Mouse (Mus musculus) heart, embryonic 14.5 days (tissue): Measurements from ENCODE around the gene Strn3. TPM values are rescaled to one million over a fixed set of nuclear protein-coding genes. Genes with fewer than 3 reads are reported as not detected.

Source experiments
- ATAC-seq: fragments of 200-750 bp; cut with Nextera tagmentation; 2 replicates; pipeline ENCODE4 v1.8.0; 2017; ENCODE audit warnings: low read depth, moderate TSS enrichment; ENCODE audit not compliant: insufficient number of reproducible peaks, insufficient read depth, low FRiP score
- H3K27ac ChIP-seq, 2 experiments: fragments of 200-500 bp in 1 of 2; fragments of 300-500 bp in 1 of 2; sonication (generic) in 1 of 2; replicated peaks in 1 of 2; 2 replicates each; pipeline ENCODE4 v1.5.1; 2012 to 2014; ENCODE audit warnings: low read depth in 2 of 2, low read length in 2 of 2, control low read depth in 1 of 2, mild to moderate bottlenecking in 1 of 2, mixed read lengths in 1 of 2; ENCODE audit not compliant: control insufficient read depth in 1 of 2, insufficient read depth in 1 of 2
- H3K27me3 ChIP-seq: fragments of 300-500 bp; sonication (generic); 2 replicates; pipeline ENCODE4 v1.6.1; 2014; ENCODE audit warnings: mild to moderate bottlenecking, low read length, control low read depth; ENCODE audit not compliant: control insufficient read depth, insufficient read depth
- H3K36me3 ChIP-seq: fragments of 300-500 bp; sonication (generic); 2 replicates; pipeline ENCODE4 v1.6.1; 2014; ENCODE audit warnings: mild to moderate bottlenecking, control low read depth, low read length, mixed read lengths; ENCODE audit not compliant: control insufficient read depth, insufficient read depth
- H3K4me1 ChIP-seq, 2 experiments: fragments of 200-500 bp in 1 of 2; fragments of 300-500 bp in 1 of 2; sonication (generic) in 1 of 2; 2 replicates each; pipeline ENCODE4 v1.6.1; 2012 to 2014; ENCODE audit warnings: low read length in 2 of 2, control low read depth in 1 of 2, mixed read lengths in 1 of 2; ENCODE audit not compliant: control insufficient read depth in 2 of 2, insufficient read depth in 2 of 2
- H3K4me2 ChIP-seq: fragments of 300-500 bp; sonication (generic); 2 replicates; pipeline ENCODE4 v1.6.1; 2014; ENCODE audit warnings: mild to moderate bottlenecking, low read length
- H3K4me3 ChIP-seq, 2 experiments: fragments of 200-500 bp in 1 of 2; fragments of 300-500 bp in 1 of 2; sonication (generic) in 1 of 2; 2 replicates each; pipeline ENCODE4 v1.5.1; 2012 to 2014; ENCODE audit warnings: low read length in 2 of 2, mild to moderate bottlenecking in 2 of 2, control low read depth in 1 of 2, low read depth in 1 of 2, moderate library complexity in 1 of 2; ENCODE audit not compliant: control insufficient read depth in 1 of 2, insufficient read depth in 1 of 2
- H3K9ac ChIP-seq: fragments of 300-500 bp; sonication (generic); 2 replicates; pipeline ENCODE4 v1.6.1; 2014; ENCODE audit warnings: mild to moderate bottlenecking, low read length
- H3K9me3 ChIP-seq: fragments of 300-500 bp; sonication (generic); 2 replicates; pipeline ENCODE4 v1.6.1; 2016; ENCODE audit warnings: low read length, control low read depth; ENCODE audit not compliant: control insufficient read depth
- WGBS: fragments of 180-500 bp; shearing (Covaris S2); extraction: QIAGEN DNeasy Blood & Tissue Kit; methylation state at CpG from one replicate; pipeline ENCODE4 v1.1.7; 2014; 5-methylcytosine and 5-hydroxymethylcytosine counted together
- polyA plus RNA-seq: library from polyadenylated mRNA; unstranded; fragments of >200 nt; fragmentation: Nextera tagmentation; extraction: Ambion mirVana; gene quantifications from 2 replicates; pipeline ENCODE4 v1.2.1, GENCODE M21; 2014

Strn3 gene
- polyA plus RNA-seq, 1 experiment from 2014 or later: 60.9 TPM

DNA sequence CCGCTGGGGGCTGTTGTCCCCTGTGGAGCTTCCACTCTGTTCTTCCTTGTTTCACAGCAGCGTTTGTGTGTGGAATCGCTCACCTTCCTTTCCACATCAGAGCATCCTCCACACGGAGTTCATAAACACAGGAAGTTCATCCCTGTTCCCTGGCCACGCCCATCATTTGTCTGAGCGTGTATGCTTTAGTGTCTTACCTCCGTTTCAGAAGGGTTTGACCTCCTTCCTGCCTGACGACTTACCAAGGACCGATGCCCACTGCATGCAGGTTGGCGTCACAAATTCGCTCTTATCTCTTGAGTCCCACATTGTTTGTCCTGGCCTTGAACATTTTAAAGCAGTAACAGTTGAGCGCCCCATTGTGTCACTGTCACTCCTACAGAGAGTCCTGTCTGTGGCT is 14.1 kb upstream of the Strn3 start:
- no peak overlapping the region for H3K4me3 ChIP-seq
- peaks cover 5% of the 10 kb centered on the region for H3K9me3 ChIP-seq
- ATAC-seq: no peak
- H3K36me3 ChIP-seq: no peaks in the 10 kb centered on the region
- H3K27me3 ChIP-seq: no peaks in the 10 kb centered on the region
- H3K4me2 ChIP-seq: no peak overlapping the region
- H3K4me1 ChIP-seq: peaks cover 15% of the 10 kb centered on the region in 2 experiments; a peak in 3 of 4 replicates
- H3K27ac ChIP-seq: no peak overlapping the region
- 64% methylated on average over 12 of the region's 12 CpGs for WGBS
- H3K9ac ChIP-seq: no peak overlapping the region

DNA sequence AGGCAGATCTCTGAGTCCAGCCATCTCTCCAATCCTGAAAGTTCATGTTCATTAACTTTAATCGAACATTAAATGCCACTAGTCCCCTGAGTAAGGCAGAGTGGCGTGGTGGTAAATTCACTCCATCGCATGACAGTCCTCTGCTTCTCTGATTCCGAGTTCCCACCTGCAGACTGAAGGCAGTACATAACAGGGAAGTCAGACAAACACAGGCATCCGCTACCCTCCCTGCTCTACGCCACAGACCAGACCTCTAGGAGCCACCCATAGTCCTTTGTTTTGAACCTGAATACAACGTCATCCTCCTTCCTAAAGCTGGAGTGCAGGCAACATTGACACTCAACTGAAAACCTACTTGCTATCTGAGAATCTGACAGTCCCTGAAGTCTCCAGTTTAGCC is 12.9 kb upstream of the Strn3 start:
- Histone ChIP-seq H3K9ac (no peak overlapping the region), H3K27me3 (no peaks in the 10 kb centered on the region), H3K4me3 (no peak overlapping the region), H3K36me3 (no peaks in the 10 kb centered on the region), H3K4me1 (peaks cover 13 to 25% of the 10 kb centered on the region in 2 experiments), H3K4me2 (no peak overlapping the region), H3K27ac (no peak overlapping the region), H3K9me3 (peaks cover 5% of the 10 kb centered on the region)
- 67% methylated on average over 7 of the region's 7 CpGs for WGBS
- no peak for ATAC-seq

DNA sequence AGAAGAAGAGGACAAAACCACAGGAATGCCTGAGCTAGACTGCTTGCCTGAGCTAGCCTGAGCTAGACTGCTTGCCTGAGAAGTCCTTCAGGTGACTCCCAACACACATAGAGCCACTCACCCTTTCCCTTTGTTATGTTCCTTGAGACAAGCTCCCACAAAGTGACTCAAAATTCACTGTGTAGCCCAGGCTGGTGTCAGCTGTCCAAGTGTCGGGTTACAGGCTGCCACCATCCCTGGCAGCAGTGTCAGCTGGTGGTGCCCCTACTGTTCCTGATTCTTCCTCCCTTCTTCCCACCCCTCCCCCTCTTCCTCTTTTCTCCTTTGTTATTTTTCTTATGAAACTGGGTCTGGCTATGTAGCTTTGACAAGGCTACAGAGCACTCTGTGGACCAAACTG is 12.2 kb upstream of the Strn3 start:
- Histone ChIP-seq H3K27ac (no peak overlapping the region), H3K27me3 (no peaks in the 10 kb centered on the region), H3K4me3 (no peak overlapping the region), H3K36me3 (no peaks in the 10 kb centered on the region), H3K4me1 (peaks cover 11 to 19% of the 10 kb centered on the region in 2 experiments), H3K4me2 (no peak overlapping the region), H3K9me3 (peaks cover 5% of the 10 kb centered on the region), H3K9ac (no peak overlapping the region)
- no peak for ATAC-seq
- 57% methylated on average over 1 of the region's 1 CpGs for WGBS

DNA sequence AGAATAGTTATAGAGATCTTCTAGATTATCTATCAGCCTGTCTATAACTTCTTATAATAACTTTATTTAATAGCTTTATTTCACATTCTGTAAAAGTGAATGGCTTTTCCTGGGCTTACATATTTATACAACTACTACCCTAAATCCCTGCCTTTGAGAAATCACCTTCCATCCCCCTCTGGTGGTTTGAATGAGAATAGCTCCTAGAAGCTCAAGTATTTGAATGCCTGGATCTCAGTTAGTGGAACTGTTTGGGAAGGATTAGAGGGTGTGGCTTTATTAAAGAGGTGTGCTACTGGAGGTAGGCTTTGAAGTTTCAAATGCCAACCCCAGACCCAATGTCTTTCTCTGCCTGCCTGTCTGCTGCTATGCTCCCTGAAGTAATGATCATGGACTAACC is 10.0 kb upstream of the Strn3 start:
- no peak overlapping the region for H3K27ac ChIP-seq
- no peaks in the 10 kb centered on the region for H3K36me3 ChIP-seq
- H3K9me3 ChIP-seq: peaks cover 5% of the 10 kb centered on the region
- no peaks in the 10 kb centered on the region for H3K27me3 ChIP-seq
- ATAC-seq: no peak
- no peak overlapping the region for H3K4me2 ChIP-seq
- H3K9ac ChIP-seq: no peak overlapping the region
- H3K4me1 ChIP-seq: peaks cover 9 to 19% of the 10 kb centered on the region in 2 experiments
- no peak overlapping the region for H3K4me3 ChIP-seq

DNA sequence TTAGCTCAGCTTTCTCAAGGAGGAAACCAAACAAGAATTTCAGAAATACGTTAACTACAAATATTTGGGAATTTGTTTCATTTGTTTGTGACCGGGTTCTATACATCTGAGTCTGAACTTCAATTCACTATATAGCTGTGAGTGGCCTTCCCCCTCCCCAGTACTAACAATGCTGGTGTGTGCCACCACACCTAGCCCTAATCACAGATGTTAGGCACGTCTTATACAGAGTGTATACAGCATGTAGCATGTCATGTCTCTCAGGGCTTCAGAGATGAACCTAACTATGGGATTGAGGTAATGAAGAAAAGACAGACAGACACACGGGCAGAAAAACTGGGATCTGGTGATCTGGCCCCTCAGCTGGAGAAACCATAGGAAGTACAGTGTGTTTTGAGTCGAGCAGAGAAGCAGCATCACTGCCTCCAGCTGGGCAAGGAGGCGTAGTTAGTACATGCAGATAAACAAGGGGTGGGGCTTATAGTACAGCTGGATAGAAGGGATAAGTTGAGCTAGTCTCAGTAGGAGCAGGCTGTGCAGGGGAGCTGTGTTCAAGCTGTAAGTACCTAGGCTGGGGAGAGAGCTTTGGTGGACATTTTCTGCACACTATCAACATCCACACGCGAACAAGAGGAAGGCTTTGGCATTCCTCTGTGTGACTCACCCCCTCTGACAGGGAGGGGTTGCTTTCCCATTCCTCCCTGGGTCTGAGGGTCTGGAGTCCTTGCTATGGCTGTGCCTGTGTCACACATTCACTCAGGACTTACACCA is 8.1 kb upstream of the Strn3 start:
- no peak overlapping the region for H3K4me3 ChIP-seq
- H3K9ac ChIP-seq: 0 out of 2 replicates have a peak overlapping the region, but pooled peaks have one; percentile 11
- 34% methylated on average over 8 of the region's 8 CpGs for WGBS
- peaks cover 5 to 21% of the 10 kb centered on the region in 2 experiments for H3K4me1 ChIP-seq
- ATAC-seq: no peak
- no peaks in the 10 kb centered on the region for H3K27me3 ChIP-seq
- H3K36me3 ChIP-seq: no peaks in the 10 kb centered on the region
- peak overlapping the region; percentile 39 for H3K4me2 ChIP-seq
- peak overlapping the region in 1 of 2 experiments; percentile 50; a peak in 2 of 4 replicates for H3K27ac ChIP-seq
- peaks cover 5% of the 10 kb centered on the region for H3K9me3 ChIP-seq

DNA sequence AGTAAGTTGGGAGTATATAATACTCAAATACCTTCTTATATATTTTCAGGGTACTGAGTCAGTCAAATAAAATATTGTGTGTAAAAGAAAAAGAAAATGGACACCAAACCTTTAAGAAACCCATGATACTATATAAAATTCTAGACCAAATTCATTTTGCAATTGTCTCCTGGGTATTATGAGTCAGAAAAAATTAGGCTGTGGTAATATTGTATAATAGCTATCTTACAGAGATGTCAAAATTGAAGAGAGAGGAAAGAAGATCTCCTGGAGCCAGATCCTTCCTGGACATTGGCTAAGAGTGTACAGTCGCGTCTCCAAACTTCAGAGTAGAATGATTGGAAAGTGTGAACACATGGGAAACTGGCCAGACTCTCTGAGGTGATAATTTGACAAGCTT is 4.5 kb upstream of the Strn3 start:
- H3K4me2 ChIP-seq: no peak overlapping the region
- H3K27me3 ChIP-seq: no peaks in the 10 kb centered on the region
- peaks cover 5 to 30% of the 10 kb centered on the region in 2 experiments; a peak in 3 of 4 replicates for H3K4me1 ChIP-seq
- no peak overlapping the region for H3K4me3 ChIP-seq
- no peak for ATAC-seq
- H3K36me3 ChIP-seq: no peaks in the 10 kb centered on the region
- no peak overlapping the region for H3K9ac ChIP-seq
- H3K27ac ChIP-seq: no peak overlapping the region
- WGBS: 30% methylated on average over 2 of the region's 2 CpGs
- no peaks in the 10 kb centered on the region for H3K9me3 ChIP-seq

DNA sequence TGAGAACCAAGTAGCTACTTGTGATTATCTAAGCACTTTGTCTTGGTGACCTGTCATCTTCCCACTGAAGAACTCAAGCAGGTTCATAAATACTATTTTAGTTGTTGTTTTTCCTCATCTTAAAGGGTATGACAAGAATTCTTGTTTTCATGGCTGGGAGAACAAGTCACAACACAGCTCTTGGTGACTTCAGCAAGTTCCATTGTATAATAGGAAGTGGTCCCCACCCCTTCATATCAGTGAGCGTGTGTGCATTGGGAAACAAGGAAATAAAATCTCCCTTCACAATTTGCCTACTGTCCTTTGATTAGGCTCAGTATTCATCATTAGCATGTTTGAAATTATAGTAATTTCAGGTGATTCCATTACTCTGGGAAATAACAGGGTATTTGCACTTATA is 3.3 kb upstream of the Strn3 start:
- Histone ChIP-seq H3K4me3 (no peak overlapping the region), H3K9me3 (no peaks in the 10 kb centered on the region), H3K9ac (no peak overlapping the region), H3K27ac (0 out of 4 replicates have a peak overlapping the region, but pooled peaks of 1 of the 2 experiments have one; percentile 44), H3K4me2 (no peak overlapping the region), H3K27me3 (no peaks in the 10 kb centered on the region), H3K4me1 (peaks cover 5 to 24% of the 10 kb centered on the region in 2 experiments; a peak in 3 of 4 replicates), H3K36me3 (no peaks in the 10 kb centered on the region)
- ATAC-seq: no peak
- 59% methylated on average over 1 of the region's 1 CpGs for WGBS

DNA sequence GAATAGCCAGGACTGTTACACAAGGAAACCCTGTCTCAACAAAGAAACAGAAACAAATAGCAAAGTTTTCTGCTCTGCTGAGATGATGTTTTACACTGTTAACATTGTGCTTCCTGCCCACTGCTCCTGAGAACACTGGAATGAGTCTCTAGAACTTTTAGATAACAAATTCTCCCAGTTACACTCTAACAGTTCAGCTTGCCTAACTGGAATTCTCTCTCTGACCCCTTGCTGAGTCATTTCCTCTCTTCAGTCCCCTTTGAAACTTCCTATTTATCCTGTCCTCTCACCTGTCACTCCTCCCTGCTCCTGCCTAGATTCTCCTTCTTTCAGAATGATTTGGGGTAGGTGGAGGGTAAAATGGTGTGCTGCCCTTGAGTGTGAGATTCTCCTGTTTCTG is 2.4 kb upstream of the Strn3 start:
- no peak overlapping the region for H3K4me3 ChIP-seq
- no peaks in the 10 kb centered on the region for H3K27me3 ChIP-seq
- no peak overlapping the region for H3K4me2 ChIP-seq
- peaks cover 5 to 25% of the 10 kb centered on the region in 2 experiments; a peak in 3 of 4 replicates for H3K4me1 ChIP-seq
- H3K36me3 ChIP-seq: no peaks in the 10 kb centered on the region
- no peak for ATAC-seq
- H3K9me3 ChIP-seq: no peaks in the 10 kb centered on the region
- peak overlapping the region; percentile 3; the same call in 1 of the 2 replicates for H3K9ac ChIP-seq
- peak overlapping the region; percentile 75 to 78 for H3K27ac ChIP-seq
